Mouse (Mus musculus): ENCODE data around the gene Dnmt3a. TPM values are rescaled to one million over a fixed set of nuclear protein-coding genes. Genes with fewer than 3 reads are reported as not detected.

Dnmt3a gene
- polyA plus RNA-seq, 1 experiment = 14.7 TPM

DNA sequence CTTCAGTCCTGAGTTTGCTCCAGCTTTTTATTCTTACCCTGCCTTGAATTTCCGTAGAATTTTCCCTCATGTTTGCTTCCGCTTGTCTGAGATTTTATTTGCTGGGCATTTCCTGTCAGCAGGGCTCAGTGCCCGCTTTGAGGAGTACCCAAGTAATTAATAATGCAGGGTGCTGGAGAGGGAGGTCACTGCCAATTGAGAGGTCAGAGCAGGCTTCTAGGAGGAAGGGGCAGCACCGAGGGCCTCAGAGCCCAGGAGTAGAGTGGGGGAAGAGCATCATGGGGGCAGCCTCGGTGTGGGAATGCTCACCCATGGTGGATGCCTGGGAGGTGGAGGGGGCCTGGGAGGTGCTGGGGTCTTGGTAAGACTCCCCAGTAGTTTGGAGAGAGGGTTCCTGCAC lies 5.8 kb downstream of the Dnmt3a start:
- WGBS = 14% methylated on average over 5 of the region's 5 CpGs
- no peak for TF ChIP-seq POLR2A (IDR thresholded peaks at IDR 0.05; ENCODE audit: borderline replicate concordance, extremely low read depth, low read depth, low read length)
- TF ChIP-seq CTCF (IDR thresholded peaks at IDR 0.05; ENCODE audit: insufficient read depth, low read length) = no peak
- DNase-seq = no peak
- H3K4me1 ChIP-seq (ENCODE audit: control insufficient read depth, insufficient read depth, low read length) = peaks cover 36% of the 10 kb centered on the region
- no peak overlapping the region for H3K4me3 ChIP-seq (replicated peaks; ENCODE audit: extremely low read depth, low read depth, low read length)

DNA sequence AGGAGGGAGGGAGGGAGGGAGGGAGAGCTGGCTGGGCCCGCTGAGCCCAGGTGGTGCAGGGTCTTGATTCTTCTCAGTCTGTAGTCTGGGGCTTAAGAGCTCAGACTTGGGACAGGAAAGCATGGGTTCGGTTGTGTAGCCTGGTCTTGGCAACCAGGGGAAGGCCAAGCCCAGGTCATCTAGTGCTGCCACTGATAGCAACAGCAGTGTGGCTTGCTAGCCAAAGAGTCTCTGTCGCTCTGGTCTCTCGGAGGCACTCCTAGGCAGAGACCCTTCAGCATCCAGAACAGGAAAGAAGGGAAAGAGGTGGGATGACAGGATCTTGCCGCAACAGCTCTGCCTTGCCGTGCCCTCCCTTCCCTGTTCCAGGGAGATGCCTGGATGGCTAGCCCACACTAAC lies 6.4 kb downstream of the Dnmt3a start:
- WGBS = 33% methylated on average over 6 of the region's 6 CpGs
- peaks cover 36% of the 10 kb centered on the region for H3K4me1 ChIP-seq (ENCODE audit: control insufficient read depth, insufficient read depth, low read length)
- DNase-seq = no peak
- no peak overlapping the region for H3K4me3 ChIP-seq (replicated peaks; ENCODE audit: extremely low read depth, low read depth, low read length)
- no peak for TF ChIP-seq CTCF (IDR thresholded peaks at IDR 0.05; ENCODE audit: insufficient read depth, low read length)
- no peak for TF ChIP-seq POLR2A (IDR thresholded peaks at IDR 0.05; ENCODE audit: borderline replicate concordance, extremely low read depth, low read depth, low read length)

DNA sequence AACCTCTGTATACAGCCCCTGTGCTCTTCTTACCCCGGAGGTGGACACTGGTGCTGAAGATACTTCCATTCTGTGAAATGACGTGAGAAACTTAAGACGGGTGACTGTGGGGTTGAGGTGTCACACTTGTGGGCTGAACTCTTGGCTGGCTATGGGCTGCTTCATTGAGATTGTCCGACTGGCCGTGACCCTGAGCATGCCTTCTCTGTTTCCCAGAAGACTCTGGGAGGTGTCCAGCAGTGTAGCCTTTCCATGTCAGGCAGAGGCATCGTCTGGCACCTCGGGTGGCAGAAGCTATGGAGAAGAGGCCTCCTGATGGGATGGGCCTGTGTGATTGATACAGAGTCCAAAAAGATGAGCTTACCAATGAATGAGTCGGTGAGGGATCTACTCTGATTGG lies 7.3 kb downstream of the Dnmt3a start:
- TF ChIP-seq POLR2A (IDR thresholded peaks at IDR 0.05; ENCODE audit: borderline replicate concordance, extremely low read depth, low read depth, low read length) = no peak
- TF ChIP-seq CTCF (IDR thresholded peaks at IDR 0.05; ENCODE audit: insufficient read depth, low read length) = no peak
- Histone ChIP-seq H3K4me3 (replicated peaks; ENCODE audit: extremely low read depth, low read depth, low read length) (no peak overlapping the region), H3K4me1 (ENCODE audit: control insufficient read depth, insufficient read depth, low read length) (peaks cover 37% of the 10 kb centered on the region)
- WGBS = 68% methylated on average over 8 of the region's 8 CpGs
- DNase-seq = no peak

DNA sequence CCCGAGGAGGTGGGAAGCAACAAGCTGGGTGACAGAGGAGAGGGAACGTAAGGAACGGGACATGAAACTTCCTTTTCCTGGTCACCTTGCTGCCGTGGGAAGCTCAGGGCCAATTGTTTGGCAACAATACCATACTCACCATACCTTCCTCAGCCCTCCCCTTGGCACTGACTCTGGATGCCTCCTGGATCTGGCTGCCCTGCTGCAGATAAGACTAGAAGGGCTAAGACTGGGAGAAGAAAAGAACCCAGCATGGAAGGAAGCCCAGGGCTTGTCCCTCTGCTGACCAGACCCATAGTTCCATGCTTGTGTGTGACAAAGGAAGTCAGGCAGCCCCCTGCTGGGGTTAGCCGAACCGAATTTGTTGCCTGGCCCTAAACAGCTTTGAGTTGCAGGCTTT lies 9.6 kb downstream of the Dnmt3a start:
- TF ChIP-seq POLR2A (IDR thresholded peaks at IDR 0.05; ENCODE audit: borderline replicate concordance, extremely low read depth, low read depth, low read length) (no peak), CTCF (IDR thresholded peaks at IDR 0.05; ENCODE audit: insufficient read depth, low read length) (no peak)
- H3K4me3 ChIP-seq (replicated peaks; ENCODE audit: extremely low read depth, low read depth, low read length) = no peak overlapping the region
- WGBS = 21% methylated on average over 6 of the region's 6 CpGs
- no peak for DNase-seq
- H3K4me1 ChIP-seq (ENCODE audit: control insufficient read depth, insufficient read depth, low read length) = peaks cover 25% of the 10 kb centered on the region

DNA sequence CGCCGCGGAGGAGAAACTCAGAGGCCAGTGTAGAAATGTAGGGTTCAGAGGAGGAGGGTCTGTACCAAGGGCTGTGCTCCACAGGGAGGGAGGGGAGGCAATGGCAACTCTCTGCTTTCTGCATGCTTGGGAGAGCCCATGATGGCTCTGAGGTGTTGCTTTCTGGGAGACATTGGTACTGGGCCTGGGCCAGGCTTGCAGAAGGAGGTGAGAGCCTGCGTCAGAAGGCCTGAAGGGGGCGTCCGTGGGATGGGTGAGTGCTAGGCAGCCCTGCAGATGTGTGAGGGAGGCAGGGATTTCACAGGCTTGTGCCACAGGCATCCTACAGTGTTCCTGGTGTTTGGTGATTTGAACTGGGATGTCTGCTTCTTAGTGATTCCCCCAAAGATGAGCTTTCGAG lies 11.2 kb downstream of the Dnmt3a start:
- Histone ChIP-seq H3K4me3 (replicated peaks; ENCODE audit: extremely low read depth, low read depth, low read length) (no peak overlapping the region), H3K4me1 (ENCODE audit: control insufficient read depth, insufficient read depth, low read length) (peaks cover 14% of the 10 kb centered on the region)
- 71% methylated on average over 7 of the region's 7 CpGs for WGBS
- TF ChIP-seq POLR2A (IDR thresholded peaks at IDR 0.05; ENCODE audit: borderline replicate concordance, extremely low read depth, low read depth, low read length) (no peak), CTCF (IDR thresholded peaks at IDR 0.05; ENCODE audit: insufficient read depth, low read length) (no peak)
- no peak for DNase-seq

DNA sequence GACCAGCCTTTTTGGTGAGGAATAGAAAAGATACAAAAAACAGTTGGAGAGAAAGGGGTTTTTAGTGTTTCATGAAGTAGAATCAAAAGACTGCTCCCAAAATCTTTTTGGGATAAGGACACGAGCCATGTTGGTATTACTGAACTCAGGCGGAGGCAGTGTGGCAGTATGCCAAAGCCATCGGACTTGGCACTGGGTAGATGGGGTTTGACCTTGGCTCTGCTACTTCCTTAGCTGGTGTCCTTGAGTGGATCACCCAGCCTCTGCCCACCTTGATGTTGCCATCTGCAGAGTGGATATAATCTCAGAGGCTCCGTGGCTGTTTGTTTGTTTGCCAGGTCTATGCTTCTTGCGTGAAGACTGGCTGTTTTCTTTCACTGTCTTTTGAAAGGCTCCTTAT lies 11.8 kb downstream of the Dnmt3a start:
- Histone ChIP-seq H3K4me3 (replicated peaks; ENCODE audit: extremely low read depth, low read depth, low read length) (no peak overlapping the region), H3K4me1 (ENCODE audit: control insufficient read depth, insufficient read depth, low read length) (peaks cover 10% of the 10 kb centered on the region)
- TF ChIP-seq POLR2A (IDR thresholded peaks at IDR 0.05; ENCODE audit: borderline replicate concordance, extremely low read depth, low read depth, low read length) = no peak
- no peak for TF ChIP-seq CTCF (IDR thresholded peaks at IDR 0.05; ENCODE audit: insufficient read depth, low read length)
- no peak for DNase-seq
- WGBS = 48% methylated on average over 5 of the region's 5 CpGs

DNA sequence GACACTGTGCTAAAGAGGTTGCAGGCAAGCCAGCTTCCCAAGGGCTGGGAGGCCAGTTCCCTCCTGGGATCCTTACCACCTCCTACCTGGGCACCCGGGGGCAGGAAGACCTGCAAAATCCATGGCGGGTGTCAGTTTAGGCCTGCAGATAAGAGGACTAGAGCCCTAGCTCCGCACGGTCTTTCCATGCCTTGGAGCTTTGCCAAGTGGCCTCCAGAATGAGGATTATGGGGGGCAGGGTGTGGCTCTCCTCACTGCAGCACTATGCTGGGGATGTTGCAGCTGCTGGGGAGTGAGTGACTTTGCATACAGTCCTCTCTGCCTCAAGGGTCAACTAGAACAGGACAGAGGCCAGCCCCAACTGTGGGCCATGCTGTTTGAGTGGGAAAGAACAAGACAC lies 14.1 kb downstream of the Dnmt3a start:
- WGBS = 38% methylated on average over 4 of the region's 4 CpGs

DNA sequence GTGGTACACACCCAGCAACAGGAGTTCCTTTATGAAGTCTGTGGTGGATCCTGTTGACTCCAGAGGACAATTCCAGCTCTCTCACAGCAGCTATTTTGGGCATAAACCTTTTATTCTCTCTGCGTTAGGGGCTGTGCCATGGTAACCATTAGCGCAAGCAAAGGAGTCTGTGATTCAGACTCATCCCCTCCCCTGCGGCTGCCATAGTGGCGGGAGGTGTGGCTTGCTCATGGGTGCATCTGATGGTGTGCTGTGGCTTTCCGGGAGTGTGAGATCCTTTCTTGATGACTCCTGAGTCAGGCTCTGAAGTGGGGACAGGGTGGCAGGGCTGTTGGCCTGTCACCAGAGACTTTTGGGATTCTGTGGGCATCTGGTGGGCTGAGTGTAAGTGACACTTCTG lies 17.6 kb downstream of the Dnmt3a start:
- H3K4me1 ChIP-seq (ENCODE audit: control insufficient read depth, insufficient read depth, low read length) = peaks cover 9% of the 10 kb centered on the region
- WGBS = 76% methylated on average over 5 of the region's 5 CpGs

More for the DNA sequence above, 14.1 kb downstream of the Dnmt3a start:
- Histone ChIP-seq H3K4me3 (replicated peaks; ENCODE audit: extremely low read depth, low read depth, low read length) (no peak overlapping the region), H3K4me1 (ENCODE audit: control insufficient read depth, insufficient read depth, low read length) (peaks cover 10% of the 10 kb centered on the region)
- no peak for DNase-seq
- TF ChIP-seq POLR2A (IDR thresholded peaks at IDR 0.05; ENCODE audit: borderline replicate concordance, extremely low read depth, low read depth, low read length) (no peak), CTCF (IDR thresholded peaks at IDR 0.05; ENCODE audit: insufficient read depth, low read length) (no peak)

DNA sequence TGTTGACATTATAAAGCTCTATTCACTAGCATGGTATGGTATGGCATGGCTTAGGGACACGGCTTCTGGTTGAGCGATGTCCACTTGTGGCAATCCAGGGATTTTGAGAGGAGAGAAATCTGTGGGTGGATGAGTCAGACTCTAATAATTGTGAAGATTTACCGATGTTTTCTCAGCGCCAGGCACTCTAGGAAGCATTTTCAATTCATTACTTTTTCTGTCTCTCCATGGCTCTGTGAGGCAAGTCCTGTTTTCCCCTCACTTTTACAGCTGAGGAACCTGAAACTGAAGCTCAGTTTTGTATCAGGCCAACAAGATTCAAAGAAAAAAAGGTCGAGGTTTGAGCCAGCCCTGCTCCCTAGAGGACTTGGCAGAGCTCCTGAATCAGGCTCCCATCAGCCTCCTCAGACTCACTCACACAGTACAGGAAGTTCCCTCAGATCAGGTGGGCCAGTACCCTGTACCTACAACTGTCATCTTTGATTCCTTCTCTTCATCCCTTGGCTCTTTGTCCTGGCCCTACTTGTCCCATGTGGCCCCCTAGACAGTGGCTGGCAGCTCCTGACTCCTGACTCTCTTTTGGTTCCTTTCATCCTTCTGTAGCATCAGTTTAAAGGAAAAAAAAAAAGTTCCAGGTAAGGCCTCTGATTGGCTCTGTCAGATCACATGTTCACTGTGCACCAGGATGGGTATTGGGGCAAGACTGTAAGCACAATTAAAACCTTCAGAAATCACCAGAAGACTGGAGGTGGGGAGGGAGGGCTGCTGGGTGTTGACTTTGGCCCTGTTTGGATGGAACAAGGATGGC lies 19.3 kb downstream of the Dnmt3a start:
- H3K4me1 ChIP-seq (ENCODE audit: control insufficient read depth, insufficient read depth, low read length) = peaks cover 9% of the 10 kb centered on the region
- no peak for DNase-seq
- WGBS = 55% methylated on average over 5 of the region's 5 CpGs
- H3K4me3 ChIP-seq (replicated peaks; ENCODE audit: extremely low read depth, low read depth, low read length) = no peak overlapping the region
- no peak for TF ChIP-seq POLR2A (IDR thresholded peaks at IDR 0.05; ENCODE audit: borderline replicate concordance, extremely low read depth, low read depth, low read length)
- TF ChIP-seq CTCF (IDR thresholded peaks at IDR 0.05; ENCODE audit: insufficient read depth, low read length) = no peak

More for the DNA sequence above, 17.6 kb downstream of the Dnmt3a start:
- no peak for DNase-seq
- TF ChIP-seq POLR2A (IDR thresholded peaks at IDR 0.05; ENCODE audit: borderline replicate concordance, extremely low read depth, low read depth, low read length) (no peak), CTCF (IDR thresholded peaks at IDR 0.05; ENCODE audit: insufficient read depth, low read length) (no peak)
- H3K4me3 ChIP-seq (replicated peaks; ENCODE audit: extremely low read depth, low read depth, low read length) = no peak overlapping the region

DNA sequence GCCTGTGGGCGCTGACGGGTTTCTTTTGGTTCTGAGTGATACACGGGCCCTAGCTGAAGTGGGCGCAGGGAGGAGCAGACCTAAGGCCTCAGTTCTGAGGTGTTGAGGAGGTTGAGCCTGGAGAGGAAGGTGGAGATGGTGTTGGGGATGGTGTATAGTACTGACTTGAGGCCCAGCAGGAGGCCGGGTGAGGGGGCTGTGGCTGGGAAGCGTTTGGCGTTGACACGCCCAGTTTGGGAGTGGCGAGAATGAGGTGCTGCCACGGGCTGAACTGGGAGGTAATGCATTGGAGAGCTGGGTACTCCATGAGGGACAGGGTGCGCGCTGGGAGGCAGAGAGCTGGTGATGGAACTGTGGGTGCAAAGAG lies 19.9 kb downstream of the Dnmt3a start:
- peaks cover 9% of the 10 kb centered on the region for H3K4me1 ChIP-seq (ENCODE audit: control insufficient read depth, insufficient read depth, low read length)
- WGBS = 49% methylated on average over 12 of the region's 12 CpGs
- no peak for TF ChIP-seq POLR2A (IDR thresholded peaks at IDR 0.05; ENCODE audit: borderline replicate concordance, extremely low read depth, low read depth, low read length)
- DNase-seq = no peak
- no peak overlapping the region for H3K4me3 ChIP-seq (replicated peaks; ENCODE audit: extremely low read depth, low read depth, low read length)

All from lung, adult 2 months (tissue).